Mouse (Mus musculus) E14TG2a.4 (cell line): ENCODE results near the gene Tmem178b.

ENCODE experiments used
- CTCF ChIP-seq: conservative IDR thresholded peaks from 2 replicates; pipeline ENCODE4 v1.5.1; 2014; ENCODE audit warnings: low read length
- NANOG ChIP-seq: IDR thresholded peaks from 2 replicates; pipeline ENCODE4 v1.6.1; 2014; ENCODE audit warnings: borderline replicate concordance, low read length, mixed read lengths
- POU5F1 ChIP-seq: IDR thresholded peaks from 2 replicates; pipeline ENCODE4 v1.6.1; 2014; ENCODE audit warnings: low read length, borderline replicate concordance

GRCm38 (mm10) chr6:40135716-40136115, 262.6 kb downstream of the Tmem178b start:
- no peak for TF ChIP-seq CTCF
- no peak for TF ChIP-seq NANOG
- TF ChIP-seq POU5F1 = no peak
